Mouse (Mus musculus): ENCODE results near the gene Basp1. TPM values are rescaled to one million over a fixed set of nuclear protein-coding genes. Genes with fewer than 3 reads are reported as not detected.
"Not testable (repeated sequence)": the region's sequence is repeated elsewhere in the genome, so short reads cannot be mapped to it uniquely, and the experiment has no call there.

Basp1 gene
- total RNA-seq (2012; rRNA removed): 0.04 and 0.17 TPM in 2 replicates
- 1.6 and 1.8 TPM in 2 replicates for total RNA-seq (2014; rRNA removed)
- 2.4 and 2.5 TPM in 2 replicates for polyA plus RNA-seq (2012; ENCODE audit: insufficient read length, low read depth)

GRCm38 (mm10) chr15:25413378-25413901 lies at the start of gene Basp1:
Basp1 (minus strand) TSS chr15:25413764.
- no peaks in the 10 kb centered on the region for H3K27me3 ChIP-seq (replicated peaks)
- H3K4me2 ChIP-seq (ENCODE audit: insufficient read depth, low read depth, poor library complexity, severe bottlenecking): no peak within 1 kb of the TSS
- no peaks in the 10 kb centered on the region for H3K79me2 ChIP-seq (replicated peaks; ENCODE audit: control insufficient read depth, extremely low read depth, insufficient read depth, poor library complexity, severe bottlenecking)
- no peaks in the 10 kb centered on the region for H3K36me3 ChIP-seq (replicated peaks in 1 of 2; ENCODE audit: control insufficient read depth in 1 of 2, insufficient read depth in 1 of 2, low read length in 1 of 2)
- no peak within 1 kb of the TSS for H3K4me3 ChIP-seq (replicated peaks in 1 of 3; ENCODE audit: low read depth in 2 of 3, low read length in 2 of 3, poor library complexity in 1 of 3)
- in situ Hi-C loops (cut with MboI; ENCODE audit: low pct_ligation_motif_present, low pct_unique_long_range_greater_than_20kb, low sequenced_read_pairs) (loop anchor here (25.0 kb wide), 1 partner anchor 826 kb away; no protein-coding TSS in a partner anchor), dilution Hi-C loops (cut with MboI; ENCODE audit: extremely low pct_ligation_motif_present, extremely low pct_unique_long_range_greater_than_20kb, low sequenced_read_pairs) (no loop called here)
- H3K9me3 ChIP-seq (replicated peaks; ENCODE audit: low read length): peaks cover 22% of the 10 kb centered on the region
- no peaks in the 10 kb centered on the region for H3K4me1 ChIP-seq (ENCODE audit: control insufficient read depth in 1 of 2, insufficient read depth in 2 of 2)
- no peak within 1 kb of the TSS for H3K27ac ChIP-seq (ENCODE audit: insufficient read depth, low read depth)
- H3K9ac ChIP-seq (ENCODE audit: insufficient read depth, low read depth): no peak within 1 kb of the TSS
- TF ChIP-seq BHLHE40 (IDR thresholded peaks at IDR 0.05; ENCODE audit: low read depth, low read length) (no peak), MXI1 (IDR thresholded peaks at IDR 0.05; ENCODE audit: low read depth, low read length) (no peak), TCF12 (IDR thresholded peaks at IDR 0.05; ENCODE audit: low read depth, low read length) (no peak)
- DNase-seq (ENCODE audit: extremely low read depth): no peak

GRCm38 (mm10) chr15:25463076-25463475 lies 49.5 kb upstream of the Basp1 start:
- H3K36me3 ChIP-seq (replicated peaks in 1 of 2; ENCODE audit: control insufficient read depth in 1 of 2, insufficient read depth in 1 of 2, low read length in 1 of 2); H3K4me1 ChIP-seq (ENCODE audit: control insufficient read depth in 1 of 2, insufficient read depth in 2 of 2); DNase-seq (ENCODE audit: extremely low read depth); dilution Hi-C loops (cut with MboI; ENCODE audit: extremely low pct_ligation_motif_present, extremely low pct_unique_long_range_greater_than_20kb, low sequenced_read_pairs); H3K79me2 ChIP-seq (replicated peaks; ENCODE audit: control insufficient read depth, extremely low read depth, insufficient read depth, poor library complexity, severe bottlenecking); H3K4me2 ChIP-seq (ENCODE audit: insufficient read depth, low read depth, poor library complexity, severe bottlenecking); in situ Hi-C loops (cut with MboI; ENCODE audit: low pct_ligation_motif_present, low pct_unique_long_range_greater_than_20kb, low sequenced_read_pairs); H3K4me3 ChIP-seq (replicated peaks in 1 of 3; ENCODE audit: low read depth in 2 of 3, low read length in 2 of 3, poor library complexity in 1 of 3); H3K9me3 ChIP-seq (replicated peaks; ENCODE audit: low read length); H3K9ac ChIP-seq (ENCODE audit: insufficient read depth, low read depth); H3K27ac ChIP-seq (ENCODE audit: insufficient read depth, low read depth); H3K27me3 ChIP-seq (replicated peaks): not testable (repeated sequence)

DNA sequence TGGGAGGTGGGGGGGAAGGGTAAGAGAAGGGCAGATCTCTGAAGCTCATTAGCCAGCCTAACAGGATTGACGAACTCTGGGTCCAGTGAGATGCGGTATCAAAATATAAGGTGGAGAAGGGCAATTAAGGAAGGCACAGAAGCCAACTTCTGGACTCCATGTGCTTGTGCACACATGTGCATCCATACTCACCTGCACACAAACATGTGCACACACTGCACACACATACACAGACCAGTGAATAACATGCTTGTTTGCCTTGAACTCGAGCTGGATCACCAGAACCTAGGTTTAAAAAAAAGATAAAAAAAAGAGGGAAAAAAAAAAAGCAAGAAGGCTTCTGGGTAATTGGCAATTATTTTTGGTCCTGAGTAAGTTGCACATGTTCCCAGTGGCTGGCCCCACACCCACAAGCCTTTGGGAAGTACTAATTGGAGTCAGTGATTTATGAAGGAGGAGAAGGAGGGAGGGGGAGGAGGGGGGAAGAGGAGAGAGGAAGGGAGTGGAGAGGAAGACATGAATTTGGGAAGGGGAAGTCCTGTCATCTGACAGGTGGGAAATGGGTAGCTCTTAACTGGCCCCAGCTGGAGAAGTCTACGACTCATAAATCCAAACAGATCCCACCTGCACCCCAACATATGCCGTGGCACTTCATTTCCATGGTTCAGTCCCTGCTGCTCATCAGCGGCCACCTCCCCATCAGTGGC lies 48.6 kb upstream of the Basp1 start:
- no peaks in the 10 kb centered on the region for H3K36me3 ChIP-seq (replicated peaks in 1 of 2; ENCODE audit: control insufficient read depth in 1 of 2, insufficient read depth in 1 of 2, low read length in 1 of 2)
- H3K27ac ChIP-seq (ENCODE audit: insufficient read depth, low read depth): no peak overlapping the region
- DNase-seq (ENCODE audit: extremely low read depth): no peak
- no peaks in the 10 kb centered on the region for H3K27me3 ChIP-seq (replicated peaks)
- dilution Hi-C loops (cut with MboI; ENCODE audit: extremely low pct_ligation_motif_present, extremely low pct_unique_long_range_greater_than_20kb, low sequenced_read_pairs): no loop called here
- TF ChIP-seq POLR2A (IDR thresholded peaks at IDR 0.05; ENCODE audit: low read depth, low read length) (no peak), MYC (IDR thresholded peaks at IDR 0.05; ENCODE audit: low read depth, low read length) (no peak), NELFE (IDR thresholded peaks at IDR 0.05; ENCODE audit: low read depth, low read length) (no peak), BHLHE40 (IDR thresholded peaks at IDR 0.05; ENCODE audit: low read depth, low read length) (no peak), IRF4 (IDR thresholded peaks at IDR 0.05; ENCODE audit: low read depth, low read length) (no peak), EP300 (IDR thresholded peaks at IDR 0.05; ENCODE audit: low read length) (no peak), MAX (IDR thresholded peaks at IDR 0.05; ENCODE audit: low read length) (no peak), MAFK (IDR thresholded peaks at IDR 0.05; ENCODE audit: insufficient replicate concordance, low read length) (no peak), E2F4 (IDR thresholded peaks at IDR 0.05; ENCODE audit: insufficient replicate concordance, low read depth, low read length) (no peak), SIN3A (IDR thresholded peaks at IDR 0.05; ENCODE audit: low read length) (no peak), ZC3H11A (IDR thresholded peaks at IDR 0.05; ENCODE audit: low read depth, low read length) (no peak), GABPA (IDR thresholded peaks at IDR 0.05; ENCODE audit: insufficient replicate concordance, low read depth, low read length) (no peak), SMC3 (IDR thresholded peaks at IDR 0.05; ENCODE audit: low read depth, low read length) (no peak), UBTF (IDR thresholded peaks at IDR 0.05; ENCODE audit: low read depth, low read length) (no peak), ZNF384 (IDR thresholded peaks at IDR 0.05; ENCODE audit: low read depth, low read length) (no peak), CHD1 (IDR thresholded peaks at IDR 0.05; ENCODE audit: low read depth, low read length) (no peak)
- H3K4me3 ChIP-seq (replicated peaks in 1 of 3; ENCODE audit: low read depth in 2 of 3, low read length in 2 of 3, poor library complexity in 1 of 3): no peak overlapping the region
- H3K9ac ChIP-seq (ENCODE audit: insufficient read depth, low read depth): no peak overlapping the region
- no peaks in the 10 kb centered on the region for H3K79me2 ChIP-seq (replicated peaks; ENCODE audit: control insufficient read depth, extremely low read depth, insufficient read depth, poor library complexity, severe bottlenecking)
- peaks cover 0 to 8% of the 10 kb centered on the region in 2 experiments; a peak in 1 of 4 replicates for H3K4me1 ChIP-seq (ENCODE audit: control insufficient read depth in 1 of 2, insufficient read depth in 2 of 2)
- in situ Hi-C loops (cut with MboI; ENCODE audit: low pct_ligation_motif_present, low pct_unique_long_range_greater_than_20kb, low sequenced_read_pairs): no loop called here
- no peaks in the 10 kb centered on the region for H3K9me3 ChIP-seq (replicated peaks; ENCODE audit: low read length)
- no peak overlapping the region for H3K4me2 ChIP-seq (ENCODE audit: insufficient read depth, low read depth, poor library complexity, severe bottlenecking)

All from CH12.LX (cell line).